Mouse (Mus musculus) heart, postnatal 0 days (tissue): ENCODE measurements around the gene Gm11985. TPM values are rescaled to one million over a fixed set of nuclear protein-coding genes. Genes with fewer than 3 reads are reported as not detected.

Experiments
- ATAC-seq: fragments of 200-750 bp; cut with Nextera tagmentation; 2 replicates; pipeline ENCODE4 v1.8.0; 2017; ENCODE audit warnings: low read depth, moderate number of reproducible peaks, moderate library complexity; ENCODE audit not compliant: insufficient read depth
- DNase-seq: peaks from one replicate; pipeline ENCODE4 v3.0.0-alpha.2; 2016; ENCODE audit warnings: low spot score
- H3K27ac ChIP-seq: fragments of 300-500 bp; sonication (generic); 2 replicates; pipeline ENCODE4 v1.5.1; 2014; ENCODE audit warnings: low read depth, mild to moderate bottlenecking
- H3K27me3 ChIP-seq: fragments of 300-500 bp; sonication (generic); 2 replicates; pipeline ENCODE4 v1.6.1; 2014; ENCODE audit warnings: low read length, mixed read lengths; ENCODE audit not compliant: control insufficient read depth, insufficient read depth
- H3K36me3 ChIP-seq: fragments of 300-500 bp; sonication (generic); replicated peaks from 2 replicates; pipeline ENCODE4 v1.6.1; 2014; ENCODE audit warnings: low read length, mixed read lengths; ENCODE audit not compliant: control insufficient read depth, insufficient read depth
- H3K4me1 ChIP-seq: fragments of 300-500 bp; sonication (generic); 2 replicates; pipeline ENCODE4 v1.6.1; 2014; ENCODE audit warnings: antibody characterized with exemption; ENCODE audit not compliant: control insufficient read depth, insufficient read depth
- H3K4me2 ChIP-seq: fragments of 300-500 bp; sonication (generic); 2 replicates; pipeline ENCODE4 v1.6.1; 2014; ENCODE audit warnings: low read depth, mild to moderate bottlenecking, low read length, moderate library complexity
- H3K4me3 ChIP-seq: fragments of 300-500 bp; sonication (generic); 2 replicates; pipeline ENCODE4 v1.5.1; 2014; ENCODE audit warnings: low read depth, low read length
- H3K9ac ChIP-seq: fragments of 300-500 bp; sonication (generic); replicated peaks from 2 replicates; pipeline ENCODE4 v1.6.1; 2014; ENCODE audit warnings: low read depth, low read length, mixed read lengths
- H3K9me3 ChIP-seq: fragments of 300-500 bp; sonication (generic); replicated peaks from 2 replicates; pipeline ENCODE4 v1.6.1; 2016; ENCODE audit warnings: low read length; ENCODE audit not compliant: control insufficient read depth
- CTCF ChIP-seq: IDR thresholded peaks from 2 replicates; pipeline ENCODE4 v1.5.1; 2016; ENCODE audit warnings: antibody characterized with exemption, control low read depth, low read depth
- EP300 ChIP-seq: IDR thresholded peaks from 2 replicates; pipeline ENCODE4 v1.6.1; 2016; ENCODE audit warnings: antibody characterized with exemption, low read depth
- WGBS: fragments of 180-500 bp; shearing (Covaris S2); extraction: QIAGEN DNeasy Blood & Tissue Kit; methylation state at CpG from one replicate; pipeline ENCODE4 v1.1.7; 2014; 5-methylcytosine and 5-hydroxymethylcytosine counted together
- polyA plus RNA-seq: library from polyadenylated mRNA; unstranded; fragments of >200 nt; fragmentation: Nextera tagmentation; extraction: Ambion mirVana; gene quantifications from 2 replicates; pipeline ENCODE4 v1.2.1, GENCODE M21; 2015
- total RNA-seq: library from RNA; depleted of rRNA; stranded (reverse); fragments of >200 nt; gene quantifications from 2 replicates; pipeline ENCODE4 v1.2.3, GENCODE M21; 2014; ENCODE audit warnings: low replicate concordance; rRNA removed

The Gm11985 gene
- total and polyA plus RNA-seq, 2 experiments from 2014 or later: not detected

- Histone ChIP-seq H3K36me3 (no peaks in the 10 kb centered on the region), H3K27me3 (no peaks in the 10 kb centered on the region), H3K27ac (no peak overlapping the region), H3K9ac (no peak overlapping the region), H3K4me3 (no peak overlapping the region), H3K4me2 (no peak overlapping the region), H3K9me3 (no peaks in the 10 kb centered on the region), H3K4me1 (no peaks in the 10 kb centered on the region)
- DNase-seq (no peak), ATAC-seq (no peak)
- 77% methylated on average over 6 of the region's 6 CpGs for WGBS
- TF ChIP-seq CTCF: no peak
- no peak for TF ChIP-seq EP300
Measured at GRCm38 (mm10) chr11:7135301-7135700, 53.1 kb downstream of the Gm11985 start.

DNA sequence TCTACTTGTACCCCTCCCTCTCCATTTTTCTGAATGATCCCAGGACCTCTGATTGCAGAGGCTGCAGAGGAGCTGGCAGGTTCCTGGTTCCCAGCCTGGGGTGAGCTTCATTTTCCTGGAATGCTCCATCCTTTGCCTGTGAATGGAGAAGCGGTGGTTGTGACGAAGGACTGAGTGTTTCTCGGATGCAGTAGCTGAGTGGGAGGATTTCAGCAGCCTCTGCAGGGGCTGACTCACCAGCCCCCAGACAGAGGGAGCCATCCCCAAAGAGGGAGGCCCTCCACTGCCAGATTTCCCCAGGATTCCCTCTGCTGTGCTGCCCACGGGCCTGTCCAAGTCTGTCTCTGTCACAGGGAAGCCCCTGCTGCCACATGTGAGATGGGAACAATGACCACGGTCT lies 54.0 kb downstream of the Gm11985 start:
- H3K27me3 ChIP-seq: no peaks in the 10 kb centered on the region
- TF ChIP-seq EP300 (no peak), CTCF (no peak)

DNA sequence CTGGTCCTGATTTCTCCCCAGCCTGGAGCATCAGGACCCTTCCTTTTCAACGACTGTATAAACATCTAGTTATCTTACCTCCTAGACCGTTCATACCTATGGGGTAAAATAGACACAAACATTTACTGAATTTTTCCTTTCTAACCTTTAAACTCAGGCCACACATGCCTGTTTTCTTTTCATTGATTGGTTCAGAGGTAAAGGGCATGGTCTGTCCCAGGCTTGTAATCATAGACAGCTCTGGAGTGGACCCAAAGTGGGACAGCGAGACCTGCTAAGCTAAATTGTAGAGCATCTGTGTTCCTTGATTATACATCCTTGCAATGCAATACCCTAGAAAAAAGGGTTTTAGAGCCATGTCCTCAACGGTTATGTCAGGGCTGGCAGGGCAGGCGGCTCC lies 54.6 kb downstream of the Gm11985 start:
- Histone ChIP-seq H3K27me3 (no peaks in the 10 kb centered on the region), H3K36me3 (no peaks in the 10 kb centered on the region), H3K27ac (no peak overlapping the region), H3K4me3 (no peak overlapping the region), H3K9me3 (no peaks in the 10 kb centered on the region), H3K4me1 (peaks cover 8% of the 10 kb centered on the region; the same call in 1 of the 2 replicates), H3K9ac (no peak overlapping the region), H3K4me2 (no peak overlapping the region)
- DNase-seq: no peak
- no peak for ATAC-seq
- TF ChIP-seq EP300: no peak
- no peak for TF ChIP-seq CTCF
- WGBS: 81% methylated on average over 5 of the region's 5 CpGs

More for the DNA sequence above, 54.0 kb downstream of the Gm11985 start:
- 79% methylated on average over 5 of the region's 5 CpGs for WGBS
- no peaks in the 10 kb centered on the region for H3K36me3 ChIP-seq
- peaks cover 7% of the 10 kb centered on the region; the same call in 1 of the 2 replicates for H3K4me1 ChIP-seq
- no peaks in the 10 kb centered on the region for H3K9me3 ChIP-seq
- H3K4me3 ChIP-seq: no peak overlapping the region
- no peak overlapping the region for H3K4me2 ChIP-seq
- no peak overlapping the region for H3K27ac ChIP-seq
- no peak for ATAC-seq
- H3K9ac ChIP-seq: no peak overlapping the region
- DNase-seq: no peak

Other genes starting within 250 kb of the Gm11985 start
- 1.6 and 2.9 TPM in 2 replicates for gene Adcy1, start 125.1 kb downstream of the Gm11985 start, total RNA-seq
- gene Adcy1, start 125.1 kb downstream of the Gm11985 start, polyA plus RNA-seq: 0.22 and 0.30 TPM in 2 replicates
- gene Igfbp1, start 9.2 kb upstream of the Gm11985 start, total RNA-seq: 2.7 and 10.6 TPM in 2 replicates
- not detected in 2 replicates for gene Igfbp1, start 9.2 kb upstream of the Gm11985 start, polyA plus RNA-seq
- gene Igfbp3, start 25.4 kb upstream of the Gm11985 start, total RNA-seq: 46.5 and 59.5 TPM in 2 replicates
- gene Igfbp3, start 25.4 kb upstream of the Gm11985 start, polyA plus RNA-seq: 17.2 and 18.1 TPM in 2 replicates